Comparison of ENCODE assay signal across 8 mouse cellular contexts in the genomic region with DNA sequence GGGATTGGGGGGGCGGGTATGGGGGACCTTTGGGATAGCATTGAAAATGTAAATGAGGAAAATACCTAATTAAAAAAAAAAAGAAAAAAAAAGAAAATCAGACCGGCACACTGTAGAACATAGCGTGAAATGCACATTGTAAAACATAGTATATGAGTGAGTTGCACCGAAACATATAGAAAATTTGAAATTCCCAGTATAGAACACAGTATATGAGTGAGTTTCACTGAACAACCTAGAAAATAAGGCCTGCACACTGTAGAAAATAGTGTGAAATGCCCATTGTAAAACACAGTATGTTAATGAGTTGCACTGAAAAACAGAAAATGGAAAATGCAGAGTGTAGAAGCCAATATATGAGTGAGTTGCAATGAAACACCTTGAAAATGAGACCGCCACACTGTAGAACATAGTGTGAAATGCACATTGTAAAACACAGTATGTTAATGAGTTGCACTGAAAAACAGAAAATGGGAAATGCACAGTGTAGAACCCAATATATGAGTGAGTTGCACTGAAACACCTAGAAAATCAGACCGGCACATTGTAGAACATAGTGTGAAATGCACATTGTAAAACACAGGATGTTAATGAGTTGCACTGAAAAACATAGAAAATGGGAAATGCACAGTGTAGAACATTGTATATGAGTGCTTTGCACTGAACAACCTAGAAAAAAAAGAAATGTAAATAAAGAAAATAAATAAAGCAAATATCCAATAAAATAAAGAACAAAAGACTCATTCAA. TPM values are rescaled to one million over a fixed set of nuclear protein-coding genes. Genes with fewer than 3 reads are reported as not detected.
DNase-seq lines count a peak whose midpoint lies in the region; ATAC-seq lines count a peak whose summit lies in the region.

No protein-coding gene starts in this region.

- H3K27ac ChIP-seq in embryonic facial prominence, embryonic 10.5 days (replicated peaks) = no peak overlapping the region
- no peak overlapping the region for H3K27ac ChIP-seq in heart, embryonic 14.5 days (replicated peaks in 1 of 2; ENCODE audit: control insufficient read depth in 1 of 2, insufficient read depth in 1 of 2, low read depth in 2 of 2, low read length in 2 of 2)
- no peak overlapping the region for H3K27ac ChIP-seq in midbrain, embryonic 11.5 days (ENCODE audit: low read depth, low read length)

- no peak overlapping the region for H3K4me2 ChIP-seq in heart, embryonic 14.5 days (ENCODE audit: low read length)
- no peak overlapping the region for H3K4me2 ChIP-seq in midbrain, embryonic 11.5 days

- peak; percentile 100 for ATAC-seq in frontal cortex, adult (ENCODE audit: low TSS enrichment)
- peak; percentile 100 for ATAC-seq in heart, embryonic 14.5 days (ENCODE audit: insufficient number of reproducible peaks, insufficient read depth, low FRiP score, low read depth)
- peak; percentile 100 for ATAC-seq in midbrain, embryonic 11.5 days (ENCODE audit: low FRiP score)

- H3K36me3 ChIP-seq in embryonic facial prominence, embryonic 10.5 days (replicated peaks) = no peaks in the 10 kb centered on the region
- no peaks in the 10 kb centered on the region for H3K36me3 ChIP-seq in heart, embryonic 14.5 days (ENCODE audit: control insufficient read depth, insufficient read depth, low read length)
- no peaks in the 10 kb centered on the region for H3K36me3 ChIP-seq in midbrain, embryonic 11.5 days (ENCODE audit: control insufficient read depth, insufficient read depth, low read length)

- no peak for DNase-seq in frontal cortex, postnatal 25 days (ENCODE audit: low spot score in 2 of 2)
- DNase-seq in MN1 (ENCODE audit: low spot score) = peak; percentile 92
- peak; percentile 23 for DNase-seq in embryonic facial prominence, embryonic 10.5 days (ENCODE audit: low spot score)
- DNase-seq in kidney, postnatal 36 days = peak; percentile 23 to 59
- DNase-seq in midbrain, embryonic 11.5 days (ENCODE audit: low spot score, missing footprints) = peak; percentile 99
- DNase-seq in testis, postnatal 14 days (ENCODE audit: low spot score) = peak; percentile 46

- H3K4me1 ChIP-seq in embryonic facial prominence, embryonic 10.5 days = no peaks in the 10 kb centered on the region
- H3K4me1 ChIP-seq in heart, embryonic 14.5 days (ENCODE audit: control insufficient read depth in 2 of 2, insufficient read depth in 2 of 2, low read length in 2 of 2) = no peaks in the 10 kb centered on the region
- no peaks in the 10 kb centered on the region for H3K4me1 ChIP-seq in midbrain, embryonic 11.5 days (ENCODE audit: control insufficient read depth, insufficient read depth, low read length)

- H3K27me3 ChIP-seq in embryonic facial prominence, embryonic 10.5 days (replicated peaks; ENCODE audit: low read depth, poor library complexity, severe bottlenecking) = no peaks in the 10 kb centered on the region
- no peaks in the 10 kb centered on the region for H3K27me3 ChIP-seq in heart, embryonic 14.5 days (ENCODE audit: control insufficient read depth, insufficient read depth, low read length)
- H3K27me3 ChIP-seq in midbrain, embryonic 11.5 days (ENCODE audit: control insufficient read depth, insufficient read depth, low read length) = no peaks in the 10 kb centered on the region

- no peak overlapping the region for H3K4me3 ChIP-seq in embryonic facial prominence, embryonic 10.5 days
- H3K4me3 ChIP-seq in heart, embryonic 14.5 days (ENCODE audit: control insufficient read depth in 1 of 2, insufficient read depth in 1 of 2, low read depth in 1 of 2, low read length in 2 of 2) = no peak overlapping the region
- no peak overlapping the region for H3K4me3 ChIP-seq in midbrain, embryonic 11.5 days (ENCODE audit: low read depth, low read length)

- H3K9me3 ChIP-seq in embryonic facial prominence, embryonic 10.5 days = peaks cover 4% of the 10 kb centered on the region
- no peaks in the 10 kb centered on the region for H3K9me3 ChIP-seq in heart, embryonic 14.5 days (ENCODE audit: control insufficient read depth, low read length)
- no peaks in the 10 kb centered on the region for H3K9me3 ChIP-seq in midbrain, embryonic 11.5 days (ENCODE audit: control insufficient read depth, low read length)

- H3K9ac ChIP-seq in heart, embryonic 14.5 days (ENCODE audit: low read length) = no peak overlapping the region
- no peak overlapping the region for H3K9ac ChIP-seq in midbrain, embryonic 11.5 days (ENCODE audit: low read length)

- WGBS in embryonic facial prominence, embryonic 10.5 days = 56% methylated on average over 6 of the region's 6 CpGs
- WGBS in heart, embryonic 14.5 days = 52% methylated on average over 5 of the region's 6 CpGs
- WGBS in midbrain, embryonic 11.5 days = 49% methylated on average over 5 of the region's 6 CpGs

RNA-seq across cellular contexts. Expression of a gene that starts 4.1 kb away (rescaled TPM):
- polyA plus RNA-seq in embryonic facial prominence, embryonic 10.5 days (2016; fragmentation: Nextera tagmentation; extraction: Ambion mirVana) = not detected in 2 replicates
- polyA plus RNA-seq in heart, embryonic 14.5 days (2014; fragmentation: Nextera tagmentation; extraction: Ambion mirVana) = not detected in 2 replicates
- not detected in 2 replicates for polyA plus RNA-seq in midbrain, embryonic 11.5 days (2014; fragmentation: Nextera tagmentation; extraction: Ambion mirVana)

Comparison
In these comparisons a context has a peak if more than half of its experiments do, and no peak if none do; other contexts are left out.
1. DNase-seq: peak in MN1 (single experiment), embryonic facial prominence, embryonic 10.5 days (single experiment), kidney, postnatal 36 days (2 of 2), midbrain, embryonic 11.5 days (single experiment) and testis, postnatal 14 days (single experiment); none in frontal cortex, postnatal 25 days (0 of 2).
2. Peak in every context shown above with its lines, with median percentiles within 50 percentile points of each other: ATAC-seq.